In genomic region chr5:120116261-120117050, GRCm38 (mm10) we compare ENCODE assay signal across 7 mouse cellular contexts. TPM values are rescaled to one million over a fixed set of nuclear protein-coding genes. Genes with fewer than 3 reads are reported as not detected.
DNase-seq lines count a peak whose midpoint lies in the region; ATAC-seq lines count a peak whose summit lies in the region.

TSS of gene Rbm19 (plus strand) at chr5:120116465.

- peak; percentile 93 to 98 for DNase-seq in adrenal gland, adult (ENCODE audit: inconsistent age in 2 of 2, low spot score in 1 of 2)
- DNase-seq in embryo, embryonic 10.5 days (ENCODE audit: low spot score), result peak; percentile 96
- DNase-seq in gastrocnemius, postnatal 25 days, result peak; percentile 91
- peak; percentile 90 to 95 for DNase-seq in left cerebral cortex, postnatal 25 days (ENCODE audit: low spot score in 2 of 2)
- peak; percentile 91 for DNase-seq in midbrain, embryonic 10.5 days (ENCODE audit: low spot score)
- peak; percentile 93 for DNase-seq in right cerebral cortex, postnatal 4 days

- H3K4me3 ChIP-seq in intestine, embryonic 15.5 days (replicated peaks), result peak within 1 kb of the TSS; percentile 60
- peak within 1 kb of the TSS; percentile 93 for H3K4me3 ChIP-seq in midbrain, embryonic 10.5 days

- ATAC-seq in intestine, embryonic 15.5 days, result peak; percentile 93

- WGBS in intestine, embryonic 15.5 days, result under 1% methylated on average over 46 of the region's 46 CpGs
- 2% methylated on average over 46 of the region's 46 CpGs for WGBS in midbrain, embryonic 10.5 days

- no peaks in the 10 kb centered on the region; the same call in 1 of the 2 replicates for H3K27me3 ChIP-seq in intestine, embryonic 15.5 days (replicated peaks)
- no peaks in the 10 kb centered on the region for H3K27me3 ChIP-seq in midbrain, embryonic 10.5 days (ENCODE audit: low read depth, poor library complexity, severe bottlenecking)

- intact Hi-C loops in left cerebral cortex, postnatal 25 days (cut with DNase I), result no loop called here

- H3K4me2 ChIP-seq in intestine, embryonic 15.5 days (replicated peaks), result peak within 1 kb of the TSS; percentile 89

- peaks cover 4% of the 10 kb centered on the region; the same call in 1 of the 2 replicates for H3K4me1 ChIP-seq in intestine, embryonic 15.5 days (replicated peaks)
- peaks cover 15% of the 10 kb centered on the region for H3K4me1 ChIP-seq in midbrain, embryonic 10.5 days

- peak within 1 kb of the TSS; percentile 54 for H3K9ac ChIP-seq in intestine, embryonic 15.5 days

- H3K9me3 ChIP-seq in intestine, embryonic 15.5 days, result no peaks in the 10 kb centered on the region
- no peaks in the 10 kb centered on the region for H3K9me3 ChIP-seq in midbrain, embryonic 10.5 days (replicated peaks)

- no peak within 1 kb of the TSS for H3K27ac ChIP-seq in intestine, embryonic 15.5 days
- peak within 1 kb of the TSS; percentile 81 for H3K27ac ChIP-seq in midbrain, embryonic 10.5 days (replicated peaks)

- H3K36me3 ChIP-seq in intestine, embryonic 15.5 days, result peaks cover 18% of the 10 kb centered on the region
- H3K36me3 ChIP-seq in midbrain, embryonic 10.5 days, result peaks cover 28% of the 10 kb centered on the region

RNA-seq across cellular contexts. Expression of gene Rbm19, which starts in this region (rescaled TPM):
- total RNA-seq in gastrocnemius, postnatal 25 days (2021), result 10 to 100 TPM; 16.8 to 18.5 TPM
- polyA plus RNA-seq in intestine, embryonic 15.5 days (2015; fragmentation: Nextera tagmentation; extraction: Ambion mirVana), result 25.1 and 25.8 TPM in 2 replicates
- 10 to 100 TPM; 20.1 to 24.7 TPM for total RNA-seq in left cerebral cortex, postnatal 25 days (2021)
- 32.0 and 34.2 TPM in 2 replicates for polyA plus RNA-seq in midbrain, embryonic 10.5 days (2016; fragmentation: Nextera tagmentation; extraction: Ambion mirVana)
